Mouse (Mus musculus): ENCODE results near the gene Ntf5. TPM values are rescaled to one million over a fixed set of nuclear protein-coding genes. Genes with fewer than 3 reads are reported as not detected.

Gene Ntf5
- total and polyA plus RNA-seq, 3 experiments, result 0.43 to 1.5 (median 0.59) TPM

- Histone ChIP-seq H3K36me3 (replicated peaks in 1 of 2; ENCODE audit: control insufficient read depth in 1 of 2, insufficient read depth in 1 of 2, low read length in 1 of 2) (peaks cover 29 to 43% of the 10 kb centered on the region in 2 experiments), H3K9me3 (replicated peaks; ENCODE audit: low read length) (no peaks in the 10 kb centered on the region), H3K9ac (ENCODE audit: insufficient read depth, low read depth) (no peak overlapping the region), H3K27me3 (replicated peaks) (peaks cover 6% of the 10 kb centered on the region), H3K4me1 (ENCODE audit: control insufficient read depth in 1 of 2, insufficient read depth in 2 of 2) (peaks cover 7 to 21% of the 10 kb centered on the region in 2 experiments; a peak in 3 of 4 replicates), H3K79me2 (replicated peaks; ENCODE audit: control insufficient read depth, extremely low read depth, insufficient read depth, poor library complexity, severe bottlenecking) (no peaks in the 10 kb centered on the region), H3K4me2 (ENCODE audit: insufficient read depth, low read depth, poor library complexity, severe bottlenecking) (no peak overlapping the region), H3K4me3 (replicated peaks in 1 of 3; ENCODE audit: low read depth in 2 of 3, low read length in 2 of 3, poor library complexity in 1 of 3) (no peak overlapping the region), H3K27ac (ENCODE audit: insufficient read depth, low read depth) (no peak overlapping the region)
- dilution Hi-C loops (cut with MboI; ENCODE audit: extremely low pct_ligation_motif_present, extremely low pct_unique_long_range_greater_than_20kb, low sequenced_read_pairs) (no loop called here), in situ Hi-C loops (cut with MboI; ENCODE audit: low pct_ligation_motif_present, low pct_unique_long_range_greater_than_20kb, low sequenced_read_pairs) (no loop called here)
- no peak for DNase-seq (ENCODE audit: extremely low read depth)
- TF ChIP-seq MAX (IDR thresholded peaks at IDR 0.05; ENCODE audit: low read length) (no peak), MXI1 (IDR thresholded peaks at IDR 0.05; ENCODE audit: low read depth, low read length) (no peak), E2F4 (IDR thresholded peaks at IDR 0.05; ENCODE audit: insufficient replicate concordance, low read depth, low read length) (no peak), MAZ (IDR thresholded peaks at IDR 0.05; ENCODE audit: low read depth, low read length) (no peak), USF2 (conservative IDR thresholded peaks at IDR 0.05; ENCODE audit: low read depth, low read length) (no peak), PAX5 (IDR thresholded peaks at IDR 0.05; ENCODE audit: low read length) (no peak), CTCF (conservative IDR thresholded peaks at IDR 0.05 in 1 of 2, IDR thresholded peaks at IDR 0.05 in 1 of 2; ENCODE audit: low read depth in 2 of 2, low read length in 2 of 2) (no peak), UBTF (IDR thresholded peaks at IDR 0.05; ENCODE audit: low read depth, low read length) (no peak)
These were observed 4.5 kb downstream of the Ntf5 start for GRCm38 (mm10) chr7:45417962-45418492.

- dilution Hi-C loops (cut with MboI; ENCODE audit: extremely low pct_ligation_motif_present, extremely low pct_unique_long_range_greater_than_20kb, low sequenced_read_pairs) (no loop called here), in situ Hi-C loops (cut with MboI; ENCODE audit: low pct_ligation_motif_present, low pct_unique_long_range_greater_than_20kb, low sequenced_read_pairs) (no loop called here)
- Histone ChIP-seq H3K27ac (ENCODE audit: insufficient read depth, low read depth) (no peak overlapping the region), H3K4me1 (ENCODE audit: control insufficient read depth in 1 of 2, insufficient read depth in 2 of 2) (peaks cover 4 to 10% of the 10 kb centered on the region in 2 experiments; a peak in 2 of 4 replicates), H3K9me3 (replicated peaks; ENCODE audit: low read length) (no peaks in the 10 kb centered on the region), H3K27me3 (replicated peaks) (no peaks in the 10 kb centered on the region), H3K79me2 (replicated peaks; ENCODE audit: control insufficient read depth, extremely low read depth, insufficient read depth, poor library complexity, severe bottlenecking) (no peaks in the 10 kb centered on the region), H3K9ac (ENCODE audit: insufficient read depth, low read depth) (no peak overlapping the region), H3K36me3 (replicated peaks in 1 of 2; ENCODE audit: control insufficient read depth in 1 of 2, insufficient read depth in 1 of 2, low read length in 1 of 2) (peaks cover 49 to 63% of the 10 kb centered on the region in 2 experiments), H3K4me3 (replicated peaks in 1 of 3; ENCODE audit: low read depth in 2 of 3, low read length in 2 of 3, poor library complexity in 1 of 3) (no peak overlapping the region), H3K4me2 (ENCODE audit: insufficient read depth, low read depth, poor library complexity, severe bottlenecking) (no peak overlapping the region)
- no peak for TF ChIP-seq PAX5 (IDR thresholded peaks at IDR 0.05; ENCODE audit: low read length)
- no peak for TF ChIP-seq USF1 (IDR thresholded peaks at IDR 0.05; ENCODE audit: low read depth, low read length)
- TF ChIP-seq CHD1 (IDR thresholded peaks at IDR 0.05; ENCODE audit: low read depth, low read length), result no peak
- TF ChIP-seq ETS1 (conservative IDR thresholded peaks at IDR 0.05; ENCODE audit: low read depth, low read length), result no peak
- TF ChIP-seq ZKSCAN1 (IDR thresholded peaks at IDR 0.05; ENCODE audit: borderline replicate concordance, low read depth, low read length), result no peak
- no peak for TF ChIP-seq CHD2 (IDR thresholded peaks at IDR 0.05; ENCODE audit: low read length)
- TF ChIP-seq SMC3 (IDR thresholded peaks at IDR 0.05; ENCODE audit: low read depth, low read length), result no peak
- no peak for TF ChIP-seq HCFC1 (IDR thresholded peaks at IDR 0.05; ENCODE audit: low read depth, low read length)
- TF ChIP-seq POLR2A (IDR thresholded peaks at IDR 0.05; ENCODE audit: low read depth, low read length), result no peak
- no peak for TF ChIP-seq KAT2A (IDR thresholded peaks at IDR 0.05; ENCODE audit: insufficient replicate concordance, low read length)
- no peak for TF ChIP-seq ZC3H11A (IDR thresholded peaks at IDR 0.05; ENCODE audit: low read depth, low read length)
- TF ChIP-seq MXI1 (IDR thresholded peaks at IDR 0.05; ENCODE audit: low read depth, low read length), result no peak
- no peak for TF ChIP-seq IRF4 (IDR thresholded peaks at IDR 0.05; ENCODE audit: low read depth, low read length)
- TF ChIP-seq TBP (conservative IDR thresholded peaks at IDR 0.05; ENCODE audit: low read depth, low read length), result no peak
- TF ChIP-seq MAZ (IDR thresholded peaks at IDR 0.05; ENCODE audit: low read depth, low read length), result no peak
- no peak for DNase-seq (ENCODE audit: extremely low read depth)
These were observed 6.5 kb downstream of the Ntf5 start for GRCm38 (mm10) chr7:45419859-45420614.

Measured in CH12.LX (cell line).